Mouse (Mus musculus): ENCODE measurements at regions not wholly inside any gene's neighbourhood (a gene's known extent, or its start where the extent isn't known, plus 50 kb on each side); places are given as distances from the start of the nearest gene placed in this dataset.

- Histone ChIP-seq H3K9me3 (no peaks in the 10 kb centered on the region), H3K4me3 (replicated peaks) (no peak overlapping the region), H3K4me1 (replicated peaks) (peaks cover 4% of the 10 kb centered on the region), H3K36me3 (no peaks in the 10 kb centered on the region), H3K27me3 (peaks cover 11% of the 10 kb centered on the region), H3K9ac (replicated peaks) (no peak overlapping the region), H3K27ac (no peak overlapping the region), H3K4me2 (peak overlapping the region; percentile 35; the same call in 1 of the 2 replicates)
- ATAC-seq (ENCODE audit: insufficient number of reproducible peaks, insufficient read depth, low FRiP score, low TSS enrichment, low read depth), result no peak
- WGBS, result 68% methylated on average over 7 of the region's 7 CpGs
Observed at GRCm38 (mm10) chr7:75983809-75984171, 135.7 kb downstream of the Klhl25 start.

GRCm38 (mm10) chr7:75998853-75999252 is 150.7 kb downstream of the Klhl25 start:
- H3K4me3 ChIP-seq (replicated peaks), result no peak overlapping the region
- H3K4me1 ChIP-seq (replicated peaks), result no peaks in the 10 kb centered on the region
- H3K27ac ChIP-seq, result no peak overlapping the region
- no peaks in the 10 kb centered on the region for H3K36me3 ChIP-seq
- no peak for ATAC-seq (ENCODE audit: insufficient number of reproducible peaks, insufficient read depth, low FRiP score, low TSS enrichment, low read depth)
- 46% methylated on average over 5 of the region's 5 CpGs for WGBS
- H3K27me3 ChIP-seq, result no peaks in the 10 kb centered on the region
- no peak overlapping the region for H3K4me2 ChIP-seq
- no peaks in the 10 kb centered on the region for H3K9me3 ChIP-seq
- H3K9ac ChIP-seq (replicated peaks), result no peak overlapping the region

- ATAC-seq (ENCODE audit: insufficient number of reproducible peaks, insufficient read depth, low FRiP score, low TSS enrichment, low read depth), result no peak
- H3K4me2 ChIP-seq, result no peak overlapping the region
- no peak overlapping the region for H3K9ac ChIP-seq (replicated peaks)
- no peaks in the 10 kb centered on the region for H3K9me3 ChIP-seq
- H3K36me3 ChIP-seq, result no peaks in the 10 kb centered on the region
- no peaks in the 10 kb centered on the region for H3K27me3 ChIP-seq
- H3K27ac ChIP-seq, result no peak overlapping the region
- no peaks in the 10 kb centered on the region for H3K4me1 ChIP-seq (replicated peaks)
- H3K4me3 ChIP-seq (replicated peaks), result no peak overlapping the region
- 85% methylated on average over 2 of the region's 2 CpGs for WGBS
Observed at GRCm38 (mm10) chr7:75999324-75999907, 151.3 kb downstream of the Klhl25 start.

DNA sequence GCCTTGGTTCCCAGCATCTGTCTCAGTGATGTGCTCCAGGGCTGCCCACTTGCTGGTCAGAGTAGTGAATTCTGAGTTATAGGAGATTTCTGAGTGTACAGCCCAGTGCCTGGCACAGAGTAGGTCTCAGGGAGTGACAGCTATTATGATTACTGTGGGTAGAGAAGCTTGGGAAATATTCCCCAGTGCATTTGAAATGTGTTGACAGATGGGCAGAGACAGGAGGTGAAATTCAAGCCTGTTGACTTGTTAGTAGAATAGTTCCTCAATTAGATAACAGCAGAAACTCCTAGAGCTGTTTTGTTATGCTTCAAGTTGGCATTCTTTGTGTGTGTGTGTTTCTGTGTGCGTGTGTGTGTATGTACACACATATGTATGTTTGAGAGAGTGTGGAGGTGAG is 152.9 kb downstream of the Klhl25 start:
- Histone ChIP-seq H3K4me3 (replicated peaks) (no peak overlapping the region), H3K27me3 (no peaks in the 10 kb centered on the region), H3K27ac (no peak overlapping the region), H3K4me1 (replicated peaks) (no peaks in the 10 kb centered on the region), H3K9ac (replicated peaks) (no peak overlapping the region), H3K9me3 (no peaks in the 10 kb centered on the region), H3K36me3 (no peaks in the 10 kb centered on the region), H3K4me2 (no peak overlapping the region)
- no peak for ATAC-seq (ENCODE audit: insufficient number of reproducible peaks, insufficient read depth, low FRiP score, low TSS enrichment, low read depth)
- WGBS, result 84% methylated on average over 1 of the region's 1 CpGs

DNA sequence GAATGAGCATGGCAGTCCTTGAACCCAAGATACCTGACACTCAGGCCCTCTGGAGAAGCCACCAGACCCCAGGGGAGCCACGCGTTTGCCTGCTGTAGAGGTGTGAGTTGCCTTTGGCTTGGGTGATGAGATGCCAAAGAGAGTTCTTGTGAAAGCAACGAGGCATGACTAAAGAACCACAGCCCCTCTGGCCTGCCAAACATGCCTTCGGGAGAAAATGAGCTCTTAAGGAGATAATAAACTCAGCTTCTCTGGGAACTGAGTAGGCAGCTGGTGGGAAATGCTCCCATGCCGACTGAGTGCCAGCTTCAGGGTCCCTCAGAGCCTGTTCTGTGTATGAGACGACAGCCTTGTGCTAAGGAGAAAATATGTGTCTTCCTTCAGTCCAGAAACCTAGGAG is 160.1 kb downstream of the Klhl25 start:
- no peaks in the 10 kb centered on the region for H3K4me1 ChIP-seq (replicated peaks)
- no peaks in the 10 kb centered on the region for H3K27me3 ChIP-seq
- no peak overlapping the region for H3K4me2 ChIP-seq
- 66% methylated on average over 6 of the region's 6 CpGs for WGBS
- H3K9me3 ChIP-seq, result no peaks in the 10 kb centered on the region
- no peaks in the 10 kb centered on the region for H3K36me3 ChIP-seq
- no peak for ATAC-seq (ENCODE audit: insufficient number of reproducible peaks, insufficient read depth, low FRiP score, low TSS enrichment, low read depth)
- no peak overlapping the region for H3K9ac ChIP-seq (replicated peaks)
- no peak overlapping the region for H3K27ac ChIP-seq
- H3K4me3 ChIP-seq (replicated peaks), result no peak overlapping the region

DNA sequence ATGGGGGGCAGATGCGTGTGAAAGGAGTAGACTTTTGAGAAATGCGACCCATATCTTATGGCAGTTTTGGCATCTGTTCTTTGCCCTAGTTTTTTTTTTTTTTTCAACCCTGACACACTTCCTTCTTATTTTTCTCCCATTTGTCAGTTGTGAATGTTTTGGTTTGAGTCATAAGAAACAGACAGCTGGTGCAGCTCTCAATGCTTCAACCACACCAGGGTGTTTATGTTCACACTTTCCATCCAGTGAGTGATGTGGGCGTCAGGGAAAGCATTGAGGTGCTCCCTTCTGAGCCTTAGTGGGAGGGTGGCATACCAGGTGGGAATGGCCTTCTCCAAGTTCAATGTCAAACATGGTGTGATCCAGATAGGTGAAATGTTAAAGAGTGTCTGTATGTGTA is 181.9 kb upstream of the Agbl1 start:
- H3K4me2 ChIP-seq, result no peak overlapping the region
- no peaks in the 10 kb centered on the region for H3K27me3 ChIP-seq
- H3K36me3 ChIP-seq, result no peaks in the 10 kb centered on the region
- no peak overlapping the region for H3K4me3 ChIP-seq (replicated peaks)
- H3K9me3 ChIP-seq, result no peaks in the 10 kb centered on the region
- H3K4me1 ChIP-seq (replicated peaks), result no peaks in the 10 kb centered on the region
- no peak for ATAC-seq (ENCODE audit: insufficient number of reproducible peaks, insufficient read depth, low FRiP score, low TSS enrichment, low read depth)
- H3K9ac ChIP-seq (replicated peaks), result no peak overlapping the region
- WGBS, result 69% methylated on average over 3 of the region's 3 CpGs
- no peak overlapping the region for H3K27ac ChIP-seq

- no peak overlapping the region for H3K27ac ChIP-seq
- 79% methylated on average over 2 of the region's 2 CpGs for WGBS
- no peak for ATAC-seq (ENCODE audit: insufficient number of reproducible peaks, insufficient read depth, low FRiP score, low TSS enrichment, low read depth)
- H3K4me2 ChIP-seq, result no peak overlapping the region
- no peaks in the 10 kb centered on the region for H3K27me3 ChIP-seq
- H3K36me3 ChIP-seq, result no peaks in the 10 kb centered on the region
- no peaks in the 10 kb centered on the region for H3K4me1 ChIP-seq (replicated peaks)
- H3K9me3 ChIP-seq, result no peaks in the 10 kb centered on the region
- H3K4me3 ChIP-seq (replicated peaks), result no peak overlapping the region
- H3K9ac ChIP-seq (replicated peaks), result no peak overlapping the region
Observed at GRCm38 (mm10) chr7:76049342-76049741, 180.3 kb upstream of the Agbl1 start.

- Histone ChIP-seq H3K4me1 (replicated peaks) (no peaks in the 10 kb centered on the region), H3K36me3 (no peaks in the 10 kb centered on the region), H3K9ac (replicated peaks) (no peak overlapping the region), H3K27ac (no peak overlapping the region), H3K9me3 (no peaks in the 10 kb centered on the region), H3K27me3 (no peaks in the 10 kb centered on the region), H3K4me3 (replicated peaks) (no peak overlapping the region), H3K4me2 (no peak overlapping the region)
- no peak for ATAC-seq (ENCODE audit: insufficient number of reproducible peaks, insufficient read depth, low FRiP score, low TSS enrichment, low read depth)
- 79% methylated on average over 3 of the region's 3 CpGs for WGBS
Observed at GRCm38 (mm10) chr7:76053843-76054242, 175.8 kb upstream of the Agbl1 start.

GRCm38 (mm10) chr7:76099149-76099548 is 130.5 kb upstream of the Agbl1 start:
- H3K4me1 ChIP-seq (replicated peaks), result no peaks in the 10 kb centered on the region
- WGBS, result 66% methylated on average over 1 of the region's 1 CpGs
- no peak for ATAC-seq (ENCODE audit: insufficient number of reproducible peaks, insufficient read depth, low FRiP score, low TSS enrichment, low read depth)
- no peak overlapping the region for H3K9ac ChIP-seq (replicated peaks)
- no peak overlapping the region for H3K4me2 ChIP-seq
- H3K36me3 ChIP-seq, result no peaks in the 10 kb centered on the region
- no peak overlapping the region for H3K27ac ChIP-seq
- no peaks in the 10 kb centered on the region for H3K9me3 ChIP-seq
- H3K4me3 ChIP-seq (replicated peaks), result no peak overlapping the region
- H3K27me3 ChIP-seq, result no peaks in the 10 kb centered on the region

- H3K4me1 ChIP-seq (replicated peaks), result no peaks in the 10 kb centered on the region
- no peak overlapping the region for H3K9ac ChIP-seq (replicated peaks)
- H3K36me3 ChIP-seq, result no peaks in the 10 kb centered on the region
- ATAC-seq (ENCODE audit: insufficient number of reproducible peaks, insufficient read depth, low FRiP score, low TSS enrichment, low read depth), result no peak
- H3K9me3 ChIP-seq, result no peaks in the 10 kb centered on the region
- no peak overlapping the region for H3K4me2 ChIP-seq
- H3K27me3 ChIP-seq, result no peaks in the 10 kb centered on the region
- WGBS, result 75% methylated on average over 8 of the region's 8 CpGs
- no peak overlapping the region for H3K27ac ChIP-seq
- H3K4me3 ChIP-seq (replicated peaks), result no peak overlapping the region
Observed at GRCm38 (mm10) chr7:76121242-76121844, 108.3 kb upstream of the Agbl1 start.

DNA sequence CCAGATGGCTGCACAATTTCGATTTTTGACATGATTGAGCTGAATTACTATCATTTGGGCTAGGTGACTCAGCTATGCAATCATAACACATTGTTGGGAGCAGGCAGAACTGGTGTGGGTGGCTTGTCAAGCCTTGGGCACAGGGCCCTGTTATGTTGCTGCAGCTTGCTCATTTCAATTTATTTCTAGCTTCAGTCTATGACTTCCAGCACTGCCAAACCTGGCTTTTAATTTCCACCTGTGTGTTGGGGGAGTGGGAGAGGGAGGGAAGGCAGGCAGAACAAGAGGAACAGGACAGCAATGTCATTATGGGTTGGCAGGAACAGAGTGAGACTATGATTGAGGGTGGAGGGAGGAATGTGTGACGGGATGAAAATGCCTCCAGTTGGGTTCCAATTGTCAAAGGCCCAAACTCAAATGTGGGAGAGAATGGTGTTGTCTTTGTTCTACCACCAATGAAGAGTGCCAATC is 102.0 kb upstream of the Agbl1 start:
- H3K27me3 ChIP-seq, result no peaks in the 10 kb centered on the region
- H3K4me2 ChIP-seq, result no peak overlapping the region
- H3K36me3 ChIP-seq, result no peaks in the 10 kb centered on the region
- no peaks in the 10 kb centered on the region for H3K9me3 ChIP-seq
- no peaks in the 10 kb centered on the region for H3K4me1 ChIP-seq (replicated peaks)
- WGBS, result 62% methylated on average over 2 of the region's 2 CpGs
- no peak overlapping the region for H3K9ac ChIP-seq (replicated peaks)
- H3K27ac ChIP-seq, result no peak overlapping the region
- no peak for ATAC-seq (ENCODE audit: insufficient number of reproducible peaks, insufficient read depth, low FRiP score, low TSS enrichment, low read depth)
- no peak overlapping the region for H3K4me3 ChIP-seq (replicated peaks)

GRCm38 (mm10) chr7:76142455-76142854 is 87.2 kb upstream of the Agbl1 start:
- no peak overlapping the region for H3K4me2 ChIP-seq
- no peaks in the 10 kb centered on the region for H3K9me3 ChIP-seq
- H3K9ac ChIP-seq (replicated peaks), result no peak overlapping the region
- ATAC-seq (ENCODE audit: insufficient number of reproducible peaks, insufficient read depth, low FRiP score, low TSS enrichment, low read depth), result no peak
- no peaks in the 10 kb centered on the region for H3K4me1 ChIP-seq (replicated peaks)
- no peak overlapping the region for H3K27ac ChIP-seq
- no peaks in the 10 kb centered on the region for H3K36me3 ChIP-seq
- H3K27me3 ChIP-seq, result no peaks in the 10 kb centered on the region
- H3K4me3 ChIP-seq (replicated peaks), result no peak overlapping the region
- WGBS, result 67% methylated on average over 4 of the region's 4 CpGs

All from limb, embryonic 12.5 days (tissue).